Mouse (Mus musculus): ENCODE data around the gene Rgs3.

- no peak for TF ChIP-seq POLR2A (IDR thresholded peaks at IDR 0.05; ENCODE audit: low read depth, low read length)
- TF ChIP-seq CTCF (IDR thresholded peaks at IDR 0.05; ENCODE audit: extremely low read depth, insufficient read length, insufficient replicate concordance, low read depth, low read length) = no peak
These were observed 38.7 kb upstream of the Rgs3 start for GRCm38 (mm10) chr4:62520892-62521400.

Data from small intestine, adult 2 months (tissue).